Mouse (Mus musculus) liver, embryonic 15.5 days (tissue): ENCODE data around the gene Tor1b. TPM values are rescaled to one million over a fixed set of nuclear protein-coding genes. Genes with fewer than 3 reads are reported as not detected.

Source experiments
- ATAC-seq: fragments of 200-750 bp; cut with Nextera tagmentation; 2 replicates; pipeline ENCODE4 v1.8.0; 2017; ENCODE audit warnings: moderate number of reproducible peaks, mild to moderate bottlenecking, moderate library complexity; ENCODE audit not compliant: insufficient read depth
- H3K27ac ChIP-seq: fragments of 300-500 bp; sonication (generic); replicated peaks from 2 replicates; pipeline ENCODE4 v1.5.1; 2015; ENCODE audit warnings: mild to moderate bottlenecking, inconsistent platforms
- H3K27me3 ChIP-seq: fragments of 300-500 bp; sonication (generic); 2 replicates; pipeline ENCODE4 v1.6.1; 2015; ENCODE audit warnings: mild to moderate bottlenecking, inconsistent platforms
- H3K36me3 ChIP-seq: fragments of 300-500 bp; sonication (generic); replicated peaks from 2 replicates; pipeline ENCODE4 v1.6.1; 2015; ENCODE audit warnings: moderate library complexity, mild to moderate bottlenecking, inconsistent platforms
- H3K4me1 ChIP-seq: fragments of 300-500 bp; sonication (generic); replicated peaks from 2 replicates; pipeline ENCODE4 v1.6.1; 2015; ENCODE audit warnings: inconsistent platforms
- H3K4me2 ChIP-seq: fragments of 300-500 bp; sonication (generic); 2 replicates; pipeline ENCODE4 v1.6.1; 2015; ENCODE audit warnings: moderate library complexity, mild to moderate bottlenecking, inconsistent platforms
- H3K4me3 ChIP-seq: fragments of 300-500 bp; sonication (generic); replicated peaks from 2 replicates; pipeline ENCODE4 v1.5.1; 2015; ENCODE audit warnings: mild to moderate bottlenecking, inconsistent platforms
- H3K9ac ChIP-seq: fragments of 300-500 bp; sonication (generic); 2 replicates; pipeline ENCODE4 v1.6.1; 2015; ENCODE audit warnings: moderate library complexity, mild to moderate bottlenecking, inconsistent platforms
- H3K9me3 ChIP-seq: fragments of 300-500 bp; sonication (generic); replicated peaks from 2 replicates; pipeline ENCODE4 v1.6.1; 2016; ENCODE audit warnings: inconsistent platforms
- WGBS: fragments of 180-500 bp; shearing (Covaris S2); methylation state at CpG from one replicate; pipeline ENCODE4 v1.1.7; 2015; ENCODE audit warnings: mixed read lengths; ENCODE audit not compliant: insufficient replicate concordance; 5-methylcytosine and 5-hydroxymethylcytosine counted together
- polyA plus RNA-seq: library from polyadenylated mRNA; unstranded; fragments of >200 nt; fragmentation: Nextera tagmentation; extraction: Ambion mirVana; gene quantifications from 2 replicates; pipeline ENCODE4 v1.2.1, GENCODE M21; 2015

Tor1b gene
- polyA plus RNA-seq, 1 experiment from 2014 or later = 14.6 TPM

DNA sequence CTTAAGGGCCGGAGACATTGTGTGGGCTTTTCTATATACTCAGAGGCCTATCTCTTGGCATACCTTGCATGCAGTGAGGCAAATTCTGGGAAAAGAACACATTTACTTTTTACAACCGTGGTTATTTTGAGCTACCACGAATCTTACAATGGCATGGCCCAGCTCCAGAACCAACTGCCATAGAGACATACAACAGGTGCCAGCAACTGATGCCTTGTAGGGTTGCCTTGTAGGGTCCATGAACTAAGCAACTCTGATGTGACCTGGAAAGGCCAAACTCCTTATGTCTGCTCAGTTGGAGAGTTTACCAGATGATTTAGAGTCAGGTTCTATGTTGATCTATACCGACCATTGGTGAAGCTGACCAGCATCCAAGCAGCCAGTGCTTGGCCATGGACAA, 42.1 kb downstream of the Tor1b start:
- H3K27me3 ChIP-seq = no peaks in the 10 kb centered on the region
- no peak overlapping the region for H3K4me3 ChIP-seq
- no peak for ATAC-seq
- no peaks in the 10 kb centered on the region for H3K9me3 ChIP-seq
- H3K9ac ChIP-seq = no peak overlapping the region
- no peak overlapping the region for H3K27ac ChIP-seq
- H3K36me3 ChIP-seq = no peaks in the 10 kb centered on the region
- 69% methylated on average over 4 of the region's 4 CpGs for WGBS
- 0 out of 2 replicates have a peak, but pooled peaks cover 3% of the 10 kb centered on the region for H3K4me1 ChIP-seq
- no peak overlapping the region for H3K4me2 ChIP-seq

DNA sequence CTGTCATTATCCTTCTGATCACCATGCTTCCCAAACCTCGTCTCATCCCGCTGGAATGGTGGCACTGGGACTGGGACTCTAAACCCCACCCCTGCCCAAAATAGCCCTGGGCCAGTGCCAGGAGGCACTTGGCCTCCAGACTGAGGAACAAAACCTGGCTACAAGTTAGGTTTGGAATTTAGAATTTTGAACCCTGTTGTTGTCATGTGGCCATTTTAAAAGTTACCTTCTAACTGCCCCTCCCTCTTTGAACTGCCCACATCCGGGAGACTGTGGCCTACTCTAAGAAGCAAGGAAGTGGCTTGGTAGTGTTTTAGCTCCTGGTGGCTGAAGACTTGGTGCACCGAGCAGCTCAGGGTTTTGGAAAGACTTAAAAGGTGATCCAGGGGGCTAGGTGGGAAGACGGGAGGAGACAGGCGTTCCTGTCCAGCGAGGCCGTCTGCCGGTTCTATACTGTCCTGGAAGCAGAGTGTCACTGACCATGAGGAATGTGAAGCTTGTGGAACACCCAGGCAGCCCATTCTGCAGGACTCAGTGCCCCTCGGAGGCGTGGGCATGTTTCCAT, 42.8 kb downstream of the Tor1b start:
- WGBS = 72% methylated on average over 11 of the region's 11 CpGs
- no peak for ATAC-seq

DNA sequence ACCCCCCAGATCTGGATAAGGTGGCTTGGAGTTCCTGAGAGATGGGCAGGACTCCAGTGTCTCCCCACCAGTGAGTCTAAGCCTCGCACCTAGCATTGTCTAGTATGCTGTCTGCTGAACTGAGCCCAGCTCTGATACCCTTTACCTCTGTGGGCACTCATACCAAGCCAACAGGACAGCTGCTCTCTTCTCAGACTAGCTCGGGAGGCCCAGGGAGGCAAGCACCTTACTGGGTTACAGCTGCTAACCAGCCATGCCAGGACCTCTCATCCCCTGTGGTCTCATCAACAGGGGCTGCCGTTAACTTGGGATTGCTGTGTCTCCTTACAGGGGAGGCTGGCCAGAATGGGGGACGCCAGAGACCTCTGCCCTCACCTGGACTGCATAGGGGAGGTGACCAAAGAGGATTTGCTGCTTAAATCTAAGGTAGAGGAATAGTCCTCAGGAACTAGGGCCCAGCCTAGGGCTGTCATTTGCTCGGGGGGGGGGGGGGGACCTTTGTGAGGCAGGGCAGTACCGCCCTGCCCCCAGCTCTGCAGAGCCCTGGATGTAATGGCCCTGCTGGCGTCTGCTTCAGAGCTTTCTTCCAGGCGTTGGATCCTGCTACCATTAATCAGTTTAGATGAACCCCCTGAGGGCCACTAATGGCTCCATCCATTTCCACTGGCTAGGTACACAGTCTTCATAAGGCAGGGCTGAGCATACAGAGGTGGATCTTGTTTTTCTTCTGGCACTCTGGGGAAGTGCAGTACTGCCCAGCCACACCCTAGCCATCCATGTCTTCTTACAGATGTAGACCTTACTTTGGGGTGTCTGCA, 45.9 kb downstream of the Tor1b start:
- Histone ChIP-seq H3K36me3 (no peaks in the 10 kb centered on the region), H3K27me3 (no peaks in the 10 kb centered on the region), H3K4me1 (0 out of 2 replicates have a peak, but pooled peaks cover 3% of the 10 kb centered on the region), H3K4me3 (no peak overlapping the region), H3K4me2 (no peak overlapping the region), H3K9me3 (no peaks in the 10 kb centered on the region), H3K27ac (no peak overlapping the region), H3K9ac (no peak overlapping the region)
- WGBS = 62% methylated on average over 8 of the region's 8 CpGs
- ATAC-seq = no peak

More for the DNA sequence above, 42.8 kb downstream of the Tor1b start:
- H3K4me3 ChIP-seq = no peak overlapping the region
- H3K27me3 ChIP-seq = no peaks in the 10 kb centered on the region
- H3K4me2 ChIP-seq = no peak overlapping the region
- 0 out of 2 replicates have a peak, but pooled peaks cover 3% of the 10 kb centered on the region for H3K4me1 ChIP-seq
- no peak overlapping the region for H3K27ac ChIP-seq
- H3K9me3 ChIP-seq = no peaks in the 10 kb centered on the region
- no peaks in the 10 kb centered on the region for H3K36me3 ChIP-seq
- H3K9ac ChIP-seq = no peak overlapping the region

DNA sequence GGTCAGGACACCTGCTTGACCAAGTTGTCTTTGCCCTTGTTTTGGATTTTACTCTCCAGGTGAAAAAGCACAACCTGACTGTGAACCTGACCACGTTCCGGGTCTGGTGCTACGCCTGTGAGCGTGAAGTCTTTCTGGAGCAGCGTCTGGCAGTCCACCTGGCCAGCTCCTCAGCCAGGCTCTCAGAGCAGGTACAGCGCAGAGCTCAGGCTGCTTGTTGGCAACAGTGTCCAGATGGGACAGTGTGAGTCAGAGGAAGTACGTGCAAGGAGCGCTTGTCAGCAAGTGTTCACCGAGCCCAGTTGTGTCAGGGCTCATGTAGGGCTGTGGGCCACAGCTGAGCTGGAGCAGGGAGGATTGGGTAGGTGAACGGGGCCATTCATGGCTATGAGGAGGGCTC, 50.1 kb downstream of the Tor1b start:
- H3K27ac ChIP-seq = no peak overlapping the region

DNA sequence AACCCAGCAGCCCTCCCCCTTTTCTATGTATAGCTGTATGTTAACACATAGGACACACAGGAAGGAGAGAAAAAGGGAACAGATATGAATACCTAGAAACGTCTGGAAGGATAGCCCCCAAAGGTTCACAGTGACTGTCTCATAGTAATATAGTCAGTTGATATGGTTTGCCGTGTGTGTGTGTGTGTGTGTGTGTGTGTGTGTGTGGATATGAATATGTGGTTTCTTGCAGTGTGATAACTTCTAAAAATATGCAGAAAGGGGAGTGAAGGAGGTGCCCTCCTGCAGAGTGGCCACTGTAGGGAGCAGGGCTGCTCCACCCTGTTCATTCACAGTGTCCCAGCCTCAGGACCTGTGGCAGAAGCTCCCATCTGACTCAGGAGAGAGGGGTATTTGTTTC, 52.7 kb downstream of the Tor1b start:
- Histone ChIP-seq H3K9ac (peak overlapping the region; percentile 20; the same call in 1 of the 2 replicates), H3K36me3 (no peaks in the 10 kb centered on the region; the same call in 1 of the 2 replicates), H3K4me3 (peak overlapping the region; percentile 19), H3K27me3 (no peaks in the 10 kb centered on the region), H3K4me2 (peak overlapping the region; percentile 59), H3K4me1 (peaks cover 36% of the 10 kb centered on the region), H3K27ac (peak overlapping the region; percentile 79), H3K9me3 (no peaks in the 10 kb centered on the region)
- 11% methylated on average over 2 of the region's 2 CpGs for WGBS
- ATAC-seq = peak; percentile 53; the same call in 1 of the 2 replicates

More for the DNA sequence above, 50.1 kb downstream of the Tor1b start:
- H3K36me3 ChIP-seq = no peaks in the 10 kb centered on the region; the same call in 1 of the 2 replicates
- no peak for ATAC-seq
- no peaks in the 10 kb centered on the region for H3K9me3 ChIP-seq
- H3K4me3 ChIP-seq = no peak overlapping the region
- no peak overlapping the region for H3K4me2 ChIP-seq
- H3K27me3 ChIP-seq = no peaks in the 10 kb centered on the region
- H3K9ac ChIP-seq = no peak overlapping the region
- peaks cover 35% of the 10 kb centered on the region for H3K4me1 ChIP-seq
- WGBS = 85% methylated on average over 10 of the region's 10 CpGs

DNA sequence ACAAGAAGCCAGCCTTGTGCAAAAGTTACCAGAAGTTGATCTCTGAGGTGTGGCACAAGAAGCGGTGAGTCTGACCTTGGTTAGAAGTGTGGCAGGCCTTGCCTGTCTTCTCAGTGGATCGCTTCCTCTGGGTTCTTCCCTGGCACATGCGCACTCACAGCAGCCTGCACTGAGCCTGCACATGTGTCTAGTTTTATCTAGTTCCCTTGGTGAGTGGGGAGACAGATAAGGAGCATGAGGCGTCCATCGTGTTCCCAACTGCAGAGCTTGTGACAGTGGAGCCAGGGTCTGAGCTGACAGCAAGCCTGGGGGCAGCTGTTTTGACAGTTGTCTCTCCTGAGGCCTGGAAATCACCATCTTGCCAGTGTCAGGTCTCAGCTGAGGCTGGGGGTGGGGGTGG, 53.7 kb downstream of the Tor1b start:
- peak overlapping the region; percentile 59 for H3K4me2 ChIP-seq
- H3K4me3 ChIP-seq = peak overlapping the region; percentile 19
- H3K36me3 ChIP-seq = no peaks in the 10 kb centered on the region; the same call in 1 of the 2 replicates
- peaks cover 36% of the 10 kb centered on the region for H3K4me1 ChIP-seq
- 16% methylated on average over 5 of the region's 5 CpGs for WGBS
- no peaks in the 10 kb centered on the region for H3K9me3 ChIP-seq
- peak; percentile 88 for ATAC-seq
- peak overlapping the region; percentile 79 for H3K27ac ChIP-seq
- no peaks in the 10 kb centered on the region for H3K27me3 ChIP-seq
- H3K9ac ChIP-seq = peak overlapping the region; percentile 22; the same call in 1 of the 2 replicates

DNA sequence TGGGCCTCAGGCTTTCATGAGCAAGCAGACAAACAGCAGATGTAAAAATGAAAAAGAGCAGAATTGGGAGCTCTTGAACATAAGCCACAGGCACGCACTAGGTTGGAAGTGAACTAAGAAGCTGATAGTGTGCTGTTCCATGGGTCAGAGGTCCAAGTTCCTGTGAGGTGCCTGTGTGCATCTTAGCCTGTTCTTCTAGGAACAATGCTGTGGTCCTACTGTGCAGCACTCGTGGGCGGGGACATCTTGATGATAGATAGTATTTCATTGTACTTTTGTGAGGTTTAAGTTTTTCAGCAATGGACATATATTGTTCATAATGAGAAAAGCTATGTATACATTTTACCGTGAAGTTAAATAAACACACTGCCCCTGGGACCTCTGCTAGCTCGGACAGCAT, 54.4 kb downstream of the Tor1b start:
- 0 out of 2 replicates have a peak overlapping the region, but pooled peaks have one; percentile 22 for H3K9ac ChIP-seq

More for the DNA sequence above, 54.4 kb downstream of the Tor1b start:
- Histone ChIP-seq H3K27ac (peak overlapping the region; percentile 79), H3K27me3 (no peaks in the 10 kb centered on the region), H3K4me2 (peak overlapping the region; percentile 59; the same call in 1 of the 2 replicates), H3K4me3 (no peak overlapping the region), H3K36me3 (no peaks in the 10 kb centered on the region; the same call in 1 of the 2 replicates), H3K9me3 (no peaks in the 10 kb centered on the region), H3K4me1 (peaks cover 36% of the 10 kb centered on the region)
- ATAC-seq = no peak
- 58% methylated on average over 5 of the region's 5 CpGs for WGBS

Other genes with a start within 250 kb of the Tor1b start
- not detected in 2 replicates for gene 1700001O22Rik, start 149.3 kb upstream of the Tor1b start, polyA plus RNA-seq
- gene Ntmt1, start 145.1 kb upstream of the Tor1b start, polyA plus RNA-seq = 26.0 and 27.5 TPM in 2 replicates
- 30.0 and 35.0 TPM in 2 replicates for gene Asb6, start 122.6 kb upstream of the Tor1b start, polyA plus RNA-seq
- 0.23 TPM in 1 of 2 replicates, not detected in the other for gene Prrx2, start 118.0 kb upstream of the Tor1b start, polyA plus RNA-seq
- 0.29 and 0.33 TPM in 2 replicates for gene Ptges, start 23.1 kb upstream of the Tor1b start, polyA plus RNA-seq
- gene Tor1a, start 15.0 kb downstream of the Tor1b start, polyA plus RNA-seq = 38.9 and 39.3 TPM in 2 replicates
- 23.1 and 24.6 TPM in 2 replicates for gene BC005624, start 29.2 kb downstream of the Tor1b start, polyA plus RNA-seq
- gene Usp20, start 29.3 kb downstream of the Tor1b start, polyA plus RNA-seq = 4.3 and 4.8 TPM in 2 replicates
- 5.1 and 6.1 TPM in 2 replicates for gene Fnbp1, start 189.0 kb downstream of the Tor1b start, polyA plus RNA-seq
- gene Gpr107, start 199.4 kb downstream of the Tor1b start, polyA plus RNA-seq = 10.4 and 11.5 TPM in 2 replicates